Mouse (Mus musculus) midbrain, embryonic 16.5 days (tissue): ENCODE measurements around the gene Abhd10. TPM values are rescaled to one million over a fixed set of nuclear protein-coding genes. Genes with fewer than 3 reads are reported as not detected.

ENCODE experiments used
- ATAC-seq: fragments of 200-750 bp; cut with Nextera tagmentation; 2 replicates; pipeline ENCODE4 v1.8.0; 2017; ENCODE audit warnings: moderate TSS enrichment
- H3K27ac ChIP-seq: fragments of 300-500 bp; sonication (generic); 2 replicates; pipeline ENCODE4 v1.5.1; 2014; ENCODE audit warnings: mild to moderate bottlenecking, low read length, mixed read lengths
- H3K27me3 ChIP-seq: fragments of 300-500 bp; sonication (generic); 2 replicates; pipeline ENCODE4 v1.6.1; 2014; ENCODE audit warnings: low read depth, low read length, mixed read lengths; ENCODE audit not compliant: control insufficient read depth, insufficient read depth
- H3K36me3 ChIP-seq: fragments of 300-500 bp; sonication (generic); 2 replicates; pipeline ENCODE4 v1.6.1; 2014; ENCODE audit warnings: mild to moderate bottlenecking, low read length, moderate library complexity, mixed read lengths; ENCODE audit not compliant: control insufficient read depth, insufficient read depth
- H3K4me1 ChIP-seq: fragments of 300-500 bp; sonication (generic); 2 replicates; pipeline ENCODE4 v1.6.1; 2014; ENCODE audit warnings: mild to moderate bottlenecking, low read length, mixed read lengths; ENCODE audit not compliant: control insufficient read depth, insufficient read depth
- H3K4me2 ChIP-seq: fragments of 300-500 bp; sonication (generic); 2 replicates; pipeline ENCODE4 v1.6.1; 2014; ENCODE audit warnings: mild to moderate bottlenecking, low read length, mixed read lengths
- H3K4me3 ChIP-seq: fragments of 300-500 bp; sonication (generic); 2 replicates; pipeline ENCODE4 v1.5.1; 2014; ENCODE audit warnings: low read depth, mild to moderate bottlenecking, low read length, moderate library complexity, mixed read lengths
- H3K9ac ChIP-seq: fragments of 300-500 bp; sonication (generic); 2 replicates; pipeline ENCODE4 v1.6.1; 2014; ENCODE audit warnings: low read depth, low read length, mixed read lengths
- H3K9me3 ChIP-seq: fragments of 300-500 bp; sonication (generic); replicated peaks from 2 replicates; pipeline ENCODE4 v1.6.1; 2014; ENCODE audit warnings: mild to moderate bottlenecking, low read length, mixed read lengths; ENCODE audit not compliant: control insufficient read depth, poor library complexity, severe bottlenecking
- WGBS: fragments of 180-500 bp; shearing (Covaris S2); extraction: QIAGEN DNeasy Blood & Tissue Kit; methylation state at CpG from one replicate; pipeline ENCODE4 v1.1.7; 2014; 5-methylcytosine and 5-hydroxymethylcytosine counted together
- polyA plus RNA-seq: library from polyadenylated mRNA; unstranded; fragments of >200 nt; fragmentation: Nextera tagmentation; extraction: Ambion mirVana; gene quantifications from 2 replicates; pipeline ENCODE4 v1.2.1, GENCODE M21; 2015

The Abhd10 gene
- polyA plus RNA-seq, 1 experiment from 2014 or later = 42.3 TPM

DNA sequence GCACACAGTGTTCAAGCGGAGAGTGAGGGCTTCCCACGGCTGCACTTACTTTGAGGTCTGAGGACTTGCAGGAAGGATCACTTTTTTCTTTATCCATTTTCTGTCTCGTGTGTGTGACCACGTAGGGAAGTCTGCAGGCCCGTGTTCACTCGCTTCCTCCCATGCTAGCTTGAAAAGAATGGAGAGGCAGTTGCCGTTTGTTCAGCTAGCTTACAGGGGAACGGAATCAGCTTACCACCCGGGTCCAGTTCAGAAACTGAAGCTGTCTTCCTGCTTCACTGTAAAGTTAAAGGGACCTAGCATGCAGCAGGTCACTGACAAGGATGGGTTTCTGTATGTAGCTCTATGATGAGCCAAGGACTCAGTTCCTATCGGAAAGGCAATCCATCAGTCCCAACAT, 49.2 kb downstream of the Abhd10 start, which contains the start of gene Tmprss7:
Tmprss7 (minus strand) TSS at position 101 of the 400 bp plus-strand sequence.
- no peak for ATAC-seq
- peaks cover 15% of the 10 kb centered on the region for H3K4me1 ChIP-seq
- H3K4me2 ChIP-seq = no peak within 1 kb of the TSS
- H3K9ac ChIP-seq = no peak within 1 kb of the TSS
- H3K36me3 ChIP-seq = no peaks in the 10 kb centered on the region
- H3K27ac ChIP-seq = no peak within 1 kb of the TSS
- no peak within 1 kb of the TSS for H3K4me3 ChIP-seq
- H3K27me3 ChIP-seq = no peaks in the 10 kb centered on the region
- 51% methylated on average over 10 of the region's 10 CpGs for WGBS
- no peaks in the 10 kb centered on the region for H3K9me3 ChIP-seq

GRCm38 (mm10) chr16:45692851-45693250, 49.9 kb downstream of the Abhd10 start:
- Histone ChIP-seq H3K27me3 (no peaks in the 10 kb centered on the region), H3K9ac (no peak overlapping the region), H3K36me3 (no peaks in the 10 kb centered on the region), H3K4me2 (no peak overlapping the region), H3K27ac (no peak overlapping the region), H3K4me3 (no peak overlapping the region), H3K4me1 (peaks cover 15% of the 10 kb centered on the region), H3K9me3 (no peaks in the 10 kb centered on the region)
- ATAC-seq = no peak
- 18% methylated on average over 3 of the region's 3 CpGs for WGBS

DNA sequence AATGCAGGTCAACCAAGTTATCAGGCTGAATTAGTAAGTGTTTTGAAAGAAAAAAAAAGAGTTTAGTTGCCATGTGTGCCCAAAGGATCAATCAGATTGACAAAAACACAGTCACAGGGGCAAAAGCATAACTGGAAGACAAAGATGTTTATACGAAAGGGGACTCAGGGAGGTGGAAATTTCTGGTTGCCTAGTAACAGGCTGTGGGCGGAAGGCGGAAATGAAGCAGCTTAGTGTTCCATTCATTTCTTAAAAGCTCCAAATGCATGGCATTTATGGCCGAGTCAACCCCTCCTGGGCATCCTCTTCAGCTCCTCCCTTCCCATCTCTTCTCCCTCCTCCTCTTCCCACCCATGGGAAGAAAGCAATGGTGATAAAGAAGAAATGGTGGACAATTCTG, 52.6 kb downstream of the Abhd10 start:
- H3K36me3 ChIP-seq = no peaks in the 10 kb centered on the region
- 6% methylated on average over 4 of the region's 4 CpGs for WGBS
- peak overlapping the region; percentile 8; the same call in 1 of the 2 replicates for H3K4me2 ChIP-seq
- H3K4me3 ChIP-seq = no peak overlapping the region
- peaks cover 13% of the 10 kb centered on the region for H3K4me1 ChIP-seq
- peak overlapping the region; percentile 77 for H3K27ac ChIP-seq
- H3K9ac ChIP-seq = no peak overlapping the region
- no peaks in the 10 kb centered on the region for H3K9me3 ChIP-seq
- peak; percentile 77 for ATAC-seq
- no peaks in the 10 kb centered on the region for H3K27me3 ChIP-seq

DNA sequence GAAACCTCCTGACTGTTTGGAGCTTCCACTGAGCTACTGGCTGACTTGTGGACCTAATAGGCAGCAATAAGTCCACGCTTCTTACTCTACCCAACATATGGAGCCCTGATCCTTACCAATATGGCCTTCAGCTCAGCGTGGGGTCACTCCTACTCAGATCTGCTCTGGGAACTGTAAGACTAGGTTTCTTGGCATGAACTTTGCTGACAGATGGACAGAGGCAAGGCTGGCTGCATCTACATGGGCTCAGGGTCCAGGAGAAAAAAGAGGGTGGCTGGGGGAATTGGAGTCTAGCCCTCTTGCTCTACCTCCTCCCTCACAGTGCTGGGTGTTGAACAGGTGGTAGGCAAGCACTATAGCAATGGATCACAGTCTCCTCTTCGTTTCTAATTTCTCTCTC, 55.9 kb downstream of the Abhd10 start:
- Histone ChIP-seq H3K27ac (no peak overlapping the region), H3K27me3 (no peaks in the 10 kb centered on the region), H3K4me2 (no peak overlapping the region), H3K4me1 (peaks cover 8% of the 10 kb centered on the region), H3K9me3 (no peaks in the 10 kb centered on the region), H3K9ac (no peak overlapping the region), H3K4me3 (no peak overlapping the region), H3K36me3 (no peaks in the 10 kb centered on the region)
- 81% methylated on average over 3 of the region's 3 CpGs for WGBS
- ATAC-seq = no peak

- H3K9ac ChIP-seq = no peak overlapping the region
- no peaks in the 10 kb centered on the region for H3K36me3 ChIP-seq
- 64% methylated on average over 3 of the region's 3 CpGs for WGBS
- H3K27me3 ChIP-seq = no peaks in the 10 kb centered on the region
- no peaks in the 10 kb centered on the region for H3K9me3 ChIP-seq
- H3K4me3 ChIP-seq = no peak overlapping the region
- no peak overlapping the region for H3K4me2 ChIP-seq
- ATAC-seq = no peak
- no peak overlapping the region for H3K27ac ChIP-seq
- H3K4me1 ChIP-seq = peaks cover 3% of the 10 kb centered on the region
Measured at GRCm38 (mm10) chr16:45685295-45685694, 57.5 kb downstream of the Abhd10 start.

DNA sequence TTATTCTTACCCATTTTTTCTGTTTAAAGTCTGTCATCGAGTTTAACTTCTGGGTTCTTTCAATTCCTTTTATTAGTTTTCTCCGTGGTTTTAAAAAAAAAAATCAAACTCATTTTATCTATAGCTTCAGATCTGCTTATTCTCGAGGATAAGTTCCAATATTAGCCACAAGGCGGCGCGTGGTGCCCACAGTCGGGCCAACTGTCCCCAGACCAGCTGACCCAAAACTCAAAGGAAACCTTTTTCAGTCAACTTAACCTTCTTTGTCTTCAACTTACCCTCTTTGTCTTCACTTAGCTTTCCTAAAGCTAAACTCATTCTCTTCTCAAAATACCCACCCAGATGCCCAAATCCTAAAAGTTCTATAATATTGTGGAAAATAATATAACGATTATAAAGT, 57.9 kb downstream of the Abhd10 start:
- Histone ChIP-seq H3K27ac (no peak overlapping the region), H3K4me3 (no peak overlapping the region), H3K4me2 (no peak overlapping the region), H3K9ac (no peak overlapping the region), H3K9me3 (no peaks in the 10 kb centered on the region), H3K36me3 (no peaks in the 10 kb centered on the region), H3K27me3 (no peaks in the 10 kb centered on the region), H3K4me1 (no peaks in the 10 kb centered on the region)
- 12% methylated on average over 8 of the region's 8 CpGs for WGBS
- ATAC-seq = 0 out of 2 replicates have a peak, but pooled peaks have one; percentile 47

Other genes starting within 250 kb of the Abhd10 start
- not detected in 2 replicates for gene Gm609, start 250.0 kb downstream of the Abhd10 start, polyA plus RNA-seq
- not detected in 2 replicates for gene Gm17783, start 210.9 kb downstream of the Abhd10 start, polyA plus RNA-seq
- gene Slc9c1, start 207.6 kb downstream of the Abhd10 start, polyA plus RNA-seq = not detected in 2 replicates
- gene Gcsam, start 132.6 kb downstream of the Abhd10 start, polyA plus RNA-seq = not detected in 2 replicates
- not detected in 2 replicates for gene BC016579, start 88.9 kb downstream of the Abhd10 start, polyA plus RNA-seq
- gene Tmprss7, start 49.3 kb downstream of the Abhd10 start, polyA plus RNA-seq = 0.75 and 0.93 TPM in 2 replicates
- 337 and 369 TPM in 2 replicates for gene Tagln3, start 18.3 kb downstream of the Abhd10 start, polyA plus RNA-seq
- 6.6 and 6.9 TPM in 2 replicates for gene Phldb2, start 210.6 kb upstream of the Abhd10 start, polyA plus RNA-seq